ENCODE assay signal across 8 mouse cellular contexts in the genomic region with DNA sequence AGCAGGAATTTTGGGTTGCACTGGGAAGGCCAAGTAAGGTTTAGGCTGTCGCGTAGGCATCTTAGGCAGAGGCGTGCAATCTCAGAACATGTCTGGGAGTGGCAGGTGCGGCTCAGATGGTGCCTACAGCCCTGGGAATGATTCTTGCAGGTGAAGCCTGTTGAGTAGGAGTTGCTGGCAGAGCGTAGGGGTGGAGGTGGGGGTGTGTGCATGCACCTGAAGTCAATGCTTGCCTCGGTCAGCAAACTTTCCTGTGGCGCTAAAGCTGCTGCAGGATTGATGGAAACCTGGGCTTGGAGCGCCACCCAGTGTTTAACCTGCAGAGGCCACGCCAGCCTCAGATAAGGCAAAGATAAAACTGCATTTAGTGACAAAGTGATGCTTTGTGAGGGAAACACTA.
DNase-seq lines count a peak whose midpoint lies in the region; ATAC-seq and TF ChIP-seq lines count a peak whose summit lies in the region.

No protein-coding gene starts in this region.

- 1% methylated on average over 9 of the region's 9 CpGs for WGBS in embryonic facial prominence, embryonic 12.5 days
- WGBS in liver, embryonic 14.5 days (ENCODE audit: insufficient replicate concordance), result 7% methylated on average over 9 of the region's 9 CpGs
- 3% methylated on average over 9 of the region's 9 CpGs for WGBS in neural tube, embryonic 13.5 days

- H3K36me3 ChIP-seq in embryonic facial prominence, embryonic 12.5 days, result no peaks in the 10 kb centered on the region
- no peaks in the 10 kb centered on the region for H3K36me3 ChIP-seq in liver, embryonic 14.5 days (replicated peaks; ENCODE audit: control insufficient read depth, insufficient read depth, low read depth)
- H3K36me3 ChIP-seq in neural tube, embryonic 13.5 days, result no peaks in the 10 kb centered on the region

- H3K4me3 ChIP-seq in embryonic facial prominence, embryonic 12.5 days, result peak overlapping the region; percentile 23
- no peak overlapping the region for H3K4me3 ChIP-seq in liver, embryonic 14.5 days (ENCODE audit: insufficient read depth in 1 of 2, low read depth in 2 of 2, low read length in 2 of 2)
- peak overlapping the region; percentile 20 for H3K4me3 ChIP-seq in neural tube, embryonic 13.5 days

- no peak overlapping the region for H3K27ac ChIP-seq in embryonic facial prominence, embryonic 12.5 days
- no peak overlapping the region for H3K27ac ChIP-seq in liver, embryonic 14.5 days
- no peak overlapping the region for H3K27ac ChIP-seq in neural tube, embryonic 13.5 days (replicated peaks)

- no peak for TF ChIP-seq EP300 in liver, embryonic 14.5 days (IDR thresholded peaks at IDR 0.05; ENCODE audit: low read depth)

- no peaks in the 10 kb centered on the region; the same call in 1 of the 2 replicates for H3K4me1 ChIP-seq in embryonic facial prominence, embryonic 12.5 days
- H3K4me1 ChIP-seq in liver, embryonic 14.5 days (replicated peaks; ENCODE audit: control insufficient read depth in 2 of 2, insufficient read depth in 2 of 2, low read length in 1 of 2), result no peaks in the 10 kb centered on the region
- peaks cover 8% of the 10 kb centered on the region for H3K4me1 ChIP-seq in neural tube, embryonic 13.5 days (replicated peaks)

- peak overlapping the region; percentile 48 for H3K4me2 ChIP-seq in embryonic facial prominence, embryonic 12.5 days (replicated peaks)
- peak overlapping the region; percentile 32 for H3K4me2 ChIP-seq in liver, embryonic 14.5 days (ENCODE audit: low read depth)
- H3K4me2 ChIP-seq in neural tube, embryonic 13.5 days, result peak overlapping the region; percentile 53

- ATAC-seq in embryonic facial prominence, embryonic 12.5 days (ENCODE audit: insufficient number of reproducible peaks, insufficient read depth, low FRiP score, low TSS enrichment), result no peak
- peak; percentile 51; the same call in 1 of the 2 replicates for ATAC-seq in liver, embryonic 14.5 days (ENCODE audit: insufficient read depth)
- ATAC-seq in neural tube, embryonic 13.5 days (ENCODE audit: low read depth), result peak; percentile 89

- H3K9me3 ChIP-seq in embryonic facial prominence, embryonic 12.5 days, result no peaks in the 10 kb centered on the region
- no peaks in the 10 kb centered on the region for H3K9me3 ChIP-seq in liver, embryonic 14.5 days (ENCODE audit: control insufficient read depth, low read length)
- H3K9me3 ChIP-seq in neural tube, embryonic 13.5 days, result no peaks in the 10 kb centered on the region

- DNase-seq in CD4-positive helper T cell, adult 2 months (ENCODE audit: low read depth, low spot score), result peak; percentile 67
- peak; percentile 78 for DNase-seq in adrenal gland, postnatal 14 days
- DNase-seq in heart, postnatal 10 days, result peak; percentile 64 to 80
- DNase-seq in kidney, postnatal 4 days, result peak; percentile 81 to 84
- DNase-seq in liver, embryonic 14.5 days (ENCODE audit: low read depth in 3 of 3, low spot score in 3 of 3), result peak; percentile 13 to 30 (median 29)
- peak; percentile 85 for DNase-seq in thymus, postnatal 0 days (ENCODE audit: low spot score)

- H3K9ac ChIP-seq in embryonic facial prominence, embryonic 12.5 days, result no peak overlapping the region
- H3K9ac ChIP-seq in liver, embryonic 14.5 days (replicated peaks), result no peak overlapping the region
- peak overlapping the region; percentile 34; the same call in 1 of the 2 replicates for H3K9ac ChIP-seq in neural tube, embryonic 13.5 days

- H3K27me3 ChIP-seq in embryonic facial prominence, embryonic 12.5 days, result peaks cover 16% of the 10 kb centered on the region; the same call in 1 of the 2 replicates
- H3K27me3 ChIP-seq in liver, embryonic 14.5 days (ENCODE audit: control insufficient read depth, insufficient read depth, low read length), result peaks cover 6% of the 10 kb centered on the region
- H3K27me3 ChIP-seq in neural tube, embryonic 13.5 days, result peaks cover 14% of the 10 kb centered on the region

- intact Hi-C loops in heart, postnatal 10 days (cut with DNase I), result no loop called here

- peak; percentile 90 for TF ChIP-seq CTCF in liver, embryonic 14.5 days (IDR thresholded peaks at IDR 0.05; ENCODE audit: low read depth)

Comparison
In these comparisons a context has a peak if more than half of its experiments do, and no peak if none do; other contexts are left out.
1. DNase-seq: peak in every context shown above with its lines; median percentile 85 in thymus, postnatal 0 days; 82 in kidney, postnatal 4 days; 78 in adrenal gland, postnatal 14 days; 72 in heart, postnatal 10 days; 67 in CD4-positive helper T cell, adult 2 months; 29 in liver, embryonic 14.5 days.
2. H3K4me3 ChIP-seq: peak in embryonic facial prominence, embryonic 12.5 days (single experiment) and neural tube, embryonic 13.5 days (single experiment); none in liver, embryonic 14.5 days (0 of 2).
3. Peak in every context shown above with its lines, with median percentiles within 50 percentile points of each other: H3K4me2 ChIP-seq.